Mouse (Mus musculus): ENCODE data around the gene Fto.

DNA sequence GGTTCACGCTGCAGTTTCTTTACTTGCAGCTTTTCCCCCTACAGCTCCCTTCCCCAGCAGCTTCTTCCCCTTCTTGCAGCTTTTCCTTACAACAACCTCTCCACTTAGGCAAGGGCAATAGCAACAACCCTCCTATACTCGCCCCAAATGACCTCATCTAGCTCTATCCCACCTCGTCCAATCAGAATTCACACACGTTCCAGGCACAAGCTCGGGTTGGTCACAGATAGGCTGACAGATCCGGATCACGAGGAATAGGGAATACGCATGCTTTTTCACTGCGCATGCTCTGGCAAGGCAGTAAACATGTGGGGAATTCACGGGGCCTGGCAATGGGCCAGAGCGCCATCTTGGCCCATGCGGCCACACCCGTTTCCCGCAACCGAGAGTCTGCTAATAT is 122.7 kb downstream of the Fto start:
- TF ChIP-seq POLR2A (IDR thresholded peaks at IDR 0.05; ENCODE audit: borderline replicate concordance, extremely low read depth, insufficient read depth, insufficient read length, poor library complexity, severe bottlenecking) (no peak), CTCF (IDR thresholded peaks at IDR 0.05; ENCODE audit: borderline replicate concordance, extremely low read depth, insufficient read depth, insufficient read length) (no peak)

Measured in brain, embryonic 14.5 days (tissue).